Mouse (Mus musculus) E14TG2a.4 (cell line): Measurements from ENCODE around the gene Zfp668.

Experiments
- CTCF ChIP-seq: conservative IDR thresholded peaks from 2 replicates; pipeline ENCODE4 v1.5.1; 2014; ENCODE audit warnings: low read length
- POU5F1 ChIP-seq: IDR thresholded peaks from 2 replicates; pipeline ENCODE4 v1.6.1; 2014; ENCODE audit warnings: low read length, borderline replicate concordance

- peak; percentile 66 for TF ChIP-seq CTCF
- no peak for TF ChIP-seq POU5F1
Measured at GRCm38 (mm10) chr7:127919290-127919689, 42.7 kb upstream of the Zfp668 start.
